Mouse (Mus musculus): ENCODE measurements around the gene Pak4.
"Not testable (repeated sequence)": the region's sequence is repeated elsewhere in the genome, so short reads cannot be mapped to it uniquely, and the experiment has no call there.

Gene Pak4

GRCm38 (mm10) chr7:28561967-28562366 lies 36.0 kb downstream of the Pak4 start:
- no peak for DNase-seq (ENCODE audit: extremely low spot score)

DNA sequence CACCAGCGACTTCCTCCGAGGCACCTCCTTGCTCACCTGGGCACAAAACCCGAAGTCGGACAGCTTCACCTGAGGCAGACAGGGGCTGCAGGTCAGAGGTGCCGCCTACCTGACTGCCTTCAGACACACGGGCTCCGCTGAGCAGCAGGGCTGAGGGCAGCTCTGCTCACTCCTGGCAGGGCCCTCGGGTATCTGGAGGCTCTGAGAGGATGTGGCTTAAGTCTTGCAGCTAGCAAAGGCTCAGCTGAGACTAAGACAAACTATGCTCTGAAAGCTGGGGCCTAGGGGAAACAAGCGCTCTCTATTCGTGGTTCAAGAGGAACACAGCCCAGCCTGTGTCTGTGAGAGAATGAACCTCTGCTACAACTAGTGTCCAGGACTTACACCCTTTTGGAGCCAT lies 37.1 kb downstream of the Pak4 start:
- no peak for DNase-seq (ENCODE audit: extremely low spot score)

DNA sequence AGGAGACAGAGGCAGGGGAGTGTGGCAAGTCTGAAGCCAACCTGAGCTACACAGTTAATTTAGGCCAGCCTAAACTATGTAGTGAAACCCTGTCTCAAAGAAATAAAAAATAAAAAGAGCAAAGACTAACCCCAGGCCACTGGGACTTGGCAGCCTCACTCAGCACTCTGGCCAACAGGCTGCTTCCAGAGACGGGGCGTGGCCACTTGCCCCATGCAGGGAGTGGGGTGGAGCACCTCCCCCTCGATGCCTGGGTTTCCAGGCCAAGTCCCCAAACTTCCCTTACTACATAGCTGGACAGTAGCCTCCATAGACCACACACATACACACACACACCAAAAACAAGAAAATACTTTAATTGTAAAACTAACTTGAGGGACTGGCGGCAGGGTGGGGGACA lies 39.5 kb downstream of the Pak4 start:
- DNase-seq (ENCODE audit: extremely low spot score), result no peak

DNA sequence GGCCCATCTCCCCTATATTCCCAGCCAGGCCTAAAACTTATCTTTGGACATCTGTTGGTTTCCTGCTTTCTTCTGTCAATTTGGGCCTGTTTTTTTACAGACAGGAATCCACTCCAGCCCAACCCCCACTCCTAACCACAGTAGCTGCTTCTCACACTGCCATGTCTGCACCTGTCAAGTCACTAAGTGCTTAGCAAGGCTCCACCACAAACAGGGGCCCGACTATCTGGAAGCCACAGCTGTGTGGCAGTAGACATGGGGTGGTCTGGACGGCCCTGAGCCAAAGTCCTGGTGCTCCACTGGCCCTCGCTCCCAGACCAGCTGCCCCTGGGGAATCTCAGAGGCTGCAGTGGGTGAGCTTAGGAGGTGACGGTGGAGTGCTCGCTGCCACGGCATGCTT lies 40.3 kb downstream of the Pak4 start:
- DNase-seq (ENCODE audit: extremely low spot score), result no peak

- DNase-seq (ENCODE audit: extremely low spot score), result no peak
These were observed 40.9 kb downstream of the Pak4 start for GRCm38 (mm10) chr7:28557069-28557468.

GRCm38 (mm10) chr7:28555939-28556535 lies 41.9 kb downstream of the Pak4 start:
- DNase-seq (ENCODE audit: extremely low spot score), result no peak

- no peak for DNase-seq (ENCODE audit: extremely low spot score)
These were observed 44.9 kb downstream of the Pak4 start for GRCm38 (mm10) chr7:28553076-28553475.

DNA sequence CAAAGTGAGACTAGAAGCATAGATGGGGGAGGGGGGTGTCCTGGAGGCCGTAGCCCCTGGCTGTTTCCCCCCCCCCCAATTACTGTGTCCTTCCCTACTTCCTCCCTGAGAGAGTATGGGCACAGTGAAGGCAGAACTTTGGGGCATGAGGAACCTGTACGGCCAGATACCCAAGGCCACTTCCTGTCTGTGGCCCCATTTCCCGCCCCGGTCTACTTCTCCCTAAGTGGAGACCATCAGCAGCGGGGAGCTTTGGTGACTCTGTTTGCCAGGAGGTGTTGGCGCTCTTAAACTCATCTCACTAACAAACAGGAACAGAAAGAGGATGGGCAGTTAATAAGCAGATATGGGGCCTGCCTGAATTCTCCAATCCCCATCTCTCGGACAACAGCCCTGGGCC lies 50.4 kb downstream of the Pak4 start:
- no peak for DNase-seq (ENCODE audit: extremely low spot score)

DNA sequence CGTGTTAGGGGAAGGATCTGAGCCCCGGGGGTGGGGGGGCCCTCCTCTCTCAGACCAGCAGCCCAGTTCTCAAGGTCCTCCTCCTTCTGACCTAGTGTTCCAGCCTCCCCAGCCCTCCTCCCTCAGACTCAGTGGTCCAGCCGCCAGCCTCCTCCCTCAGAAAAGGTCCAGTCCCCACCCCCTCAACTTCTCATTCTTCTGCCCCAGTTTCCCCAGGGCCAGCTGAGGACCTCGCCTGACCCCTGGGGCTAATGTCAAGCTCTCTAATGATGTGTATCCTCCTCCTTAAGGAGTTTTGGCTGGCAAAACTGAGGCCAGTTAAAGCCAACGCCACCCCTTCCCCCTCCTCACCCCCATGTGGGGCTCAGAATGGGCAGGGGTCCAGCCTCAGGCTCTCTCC lies 50.8 kb downstream of the Pak4 start, which contains the start of gene Nccrp1:
Gene Nccrp1, minus strand, starts transcription at position 101 of the 400 bp plus-strand sequence.
- DNase-seq (ENCODE audit: extremely low spot score), result no peak

DNA sequence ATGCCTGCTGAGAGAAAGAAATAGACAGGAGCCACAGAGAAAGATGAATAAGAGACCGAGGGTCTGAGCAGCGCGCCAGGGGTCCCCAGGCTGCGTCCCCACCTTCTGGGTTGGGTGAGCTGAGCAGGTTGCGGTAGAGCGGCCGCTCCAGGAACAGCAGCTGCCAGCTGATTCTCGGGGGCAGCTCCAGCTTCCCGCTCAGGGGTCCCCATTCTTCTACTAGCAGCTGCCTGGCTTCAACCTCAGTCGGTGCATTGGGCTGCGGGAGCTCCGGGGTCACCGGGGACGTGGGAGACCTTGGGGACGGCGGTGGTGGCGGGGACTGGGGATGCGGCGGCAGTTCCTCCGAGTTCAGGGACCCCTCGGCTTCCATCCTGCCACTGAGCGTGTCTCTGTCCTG lies 51.3 kb downstream of the Pak4 start:
- no peak for DNase-seq (ENCODE audit: extremely low spot score)

DNA sequence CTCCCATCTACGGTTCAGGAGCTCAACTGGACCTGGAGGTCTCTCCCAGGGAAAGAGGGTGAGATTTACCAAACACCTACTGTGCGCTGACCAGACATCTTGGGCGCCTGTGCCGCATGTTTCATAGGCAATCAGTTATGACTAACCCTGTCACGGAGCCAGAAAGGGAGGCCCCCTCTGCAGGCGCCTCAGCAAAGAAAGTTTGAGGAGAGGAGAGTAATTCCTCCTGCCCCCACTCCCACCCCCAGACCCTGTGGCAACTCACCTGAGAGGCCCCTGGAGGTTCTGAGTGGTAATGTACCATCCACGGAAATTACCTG lies 52.1 kb downstream of the Pak4 start:
- no peak for DNase-seq (ENCODE audit: extremely low spot score)

- no peak for DNase-seq (ENCODE audit: extremely low spot score)
These were observed 52.7 kb downstream of the Pak4 start for GRCm38 (mm10) chr7:28545048-28545890.

GRCm38 (mm10) chr7:28544051-28544601 lies 53.9 kb downstream of the Pak4 start:
- peak; percentile 66 for DNase-seq (ENCODE audit: extremely low spot score)

DNA sequence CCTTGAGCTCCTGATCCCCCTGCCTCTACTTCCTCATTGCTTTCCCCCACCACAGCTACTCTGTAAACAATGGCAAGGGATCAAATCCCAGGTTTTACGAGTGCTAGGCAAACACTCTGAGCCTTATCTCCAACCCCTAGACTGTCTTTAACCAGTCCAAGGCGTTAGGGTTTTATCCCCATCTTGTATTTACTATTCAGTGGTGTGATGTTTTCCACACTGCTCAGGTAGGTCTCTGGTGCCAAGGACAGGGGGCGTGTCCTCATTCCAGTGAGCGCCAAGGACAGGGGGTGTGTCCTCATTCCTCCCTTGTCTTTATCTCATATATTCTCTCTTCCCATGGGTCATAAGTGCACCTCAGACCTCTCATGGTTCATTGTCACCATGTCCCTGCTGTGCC lies 57.5 kb downstream of the Pak4 start, which contains the start of gene Sycn:
Gene Sycn, plus strand, starts transcription at position 360 of the 400 bp plus-strand sequence.
- DNase-seq (ENCODE audit: extremely low spot score), result no peak

DNA sequence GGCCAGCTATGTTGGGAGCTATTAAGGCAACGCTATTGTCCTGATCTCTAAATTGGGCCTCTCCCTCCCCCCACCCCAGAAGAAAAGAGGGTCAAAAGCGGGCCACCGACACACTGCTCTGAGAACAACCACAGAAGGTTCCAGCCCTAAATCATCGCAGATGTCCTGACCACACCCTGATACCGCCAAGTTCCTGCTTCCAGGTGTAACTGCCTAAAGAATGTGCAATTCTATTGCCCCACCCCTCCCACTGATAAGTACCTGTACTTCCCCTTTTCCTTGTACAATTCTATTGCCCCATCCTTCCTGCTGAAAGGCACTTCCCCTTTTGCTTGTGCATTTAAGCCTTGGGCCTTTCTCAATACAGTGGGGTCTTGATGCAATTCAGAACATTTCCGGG lies 59.1 kb downstream of the Pak4 start:
- not testable (repeated sequence) for DNase-seq (ENCODE audit: extremely low spot score)

- DNase-seq (ENCODE audit: extremely low spot score), result no peak
These were observed 66.0 kb downstream of the Pak4 start for GRCm38 (mm10) chr7:28532005-28532404.

DNA sequence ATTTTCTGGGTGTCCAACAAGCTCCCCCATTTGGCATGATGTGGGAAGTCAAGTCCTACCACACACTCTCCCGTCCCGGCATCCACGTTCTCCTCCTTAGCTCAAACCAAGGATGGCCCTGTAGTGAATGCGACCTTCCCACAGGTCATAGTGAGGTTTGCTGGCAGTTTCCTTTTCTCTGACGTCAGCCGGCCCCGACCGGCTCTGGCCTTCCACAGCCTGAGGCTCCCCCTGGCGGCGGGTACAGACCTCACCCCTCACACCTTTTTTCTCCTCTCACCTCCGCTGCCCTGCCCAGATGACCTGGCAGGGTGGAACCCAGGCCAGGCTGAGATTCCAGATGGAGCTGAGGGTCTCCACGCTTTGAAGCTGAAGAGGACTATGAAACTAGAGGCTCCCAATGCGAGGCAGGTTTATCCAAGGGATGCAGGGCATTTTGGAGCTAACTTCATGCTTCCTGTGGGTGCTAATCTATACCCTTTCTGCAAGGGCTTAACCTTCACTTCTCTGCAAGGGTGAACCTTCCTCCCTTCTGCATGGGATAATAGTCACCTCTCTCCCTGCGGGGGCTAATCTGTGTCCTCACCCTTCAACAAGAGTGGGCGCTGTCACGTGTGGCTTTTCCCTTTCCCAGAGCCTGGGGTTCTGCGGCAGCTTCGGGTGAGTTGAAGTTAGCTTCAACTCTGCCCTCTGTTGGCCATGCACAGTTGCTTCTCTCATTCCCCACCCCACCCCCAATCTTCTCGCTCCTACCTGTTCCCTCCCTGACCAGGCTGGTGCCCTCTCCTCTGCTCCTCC lies 69.9 kb downstream of the Pak4 start:
- DNase-seq (ENCODE audit: extremely low spot score), result peak; percentile 79

DNA sequence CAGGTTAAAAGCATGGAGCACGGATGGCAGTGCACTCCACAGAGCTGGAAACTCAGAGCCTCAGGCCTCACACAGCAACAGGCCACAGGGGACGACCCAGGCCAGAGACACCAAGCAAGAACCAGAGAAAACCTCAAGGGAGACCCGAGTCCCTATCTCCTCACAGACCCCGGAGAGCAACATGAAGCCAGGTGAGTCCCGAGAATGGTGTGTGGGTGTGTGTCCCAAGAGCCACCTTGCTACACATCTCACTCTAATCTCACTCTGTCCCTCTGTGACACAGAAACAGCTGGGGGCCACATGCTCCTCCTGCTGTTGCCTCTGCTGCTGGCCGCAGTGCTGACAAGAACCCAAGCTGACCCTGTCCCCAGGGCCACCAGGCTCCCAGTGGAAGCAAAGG lies 75.4 kb downstream of the Pak4 start, which contains the start of gene Ifnl3:
Gene Ifnl3, plus strand, starts transcription at position 301 of the 400 bp plus-strand sequence.
- not testable (repeated sequence) for DNase-seq (ENCODE audit: extremely low spot score)

- no peak for DNase-seq (ENCODE audit: extremely low spot score)
These were observed 86.5 kb downstream of the Pak4 start for GRCm38 (mm10) chr7:28511441-28511840.

DNA sequence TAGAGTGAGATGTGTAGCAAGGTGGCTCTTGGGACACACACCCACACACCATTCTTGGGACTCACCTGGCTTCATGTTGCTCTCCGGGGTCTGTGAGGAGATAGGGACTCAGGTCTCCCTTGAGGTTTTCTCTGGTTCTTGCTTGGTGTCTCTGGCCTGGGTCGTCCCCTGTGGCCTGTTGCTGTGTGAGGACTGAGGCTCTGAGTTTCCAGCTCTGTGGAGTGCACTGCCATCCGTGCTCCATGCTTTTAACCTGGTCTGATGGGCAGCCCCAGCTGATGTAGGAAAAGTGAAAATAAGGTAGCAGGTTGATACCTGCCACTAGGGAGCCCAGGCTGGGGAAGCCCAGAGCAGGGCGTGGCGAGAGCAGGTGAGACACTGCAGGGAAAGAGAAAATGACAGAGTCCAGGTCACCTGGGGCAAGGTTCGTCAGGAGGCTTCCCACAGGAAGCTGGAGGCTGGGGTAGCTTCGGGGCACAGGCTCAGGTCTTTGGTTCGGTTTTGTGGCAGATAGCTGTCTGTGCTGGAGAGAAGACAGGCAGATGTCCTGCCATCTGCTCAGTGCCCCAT lies 87.5 kb downstream of the Pak4 start, which contains the start of gene Ifnl2:
Gene Ifnl2, minus strand, starts transcription at position 51 of the 570 bp plus-strand sequence.
- not testable (repeated sequence) for DNase-seq (ENCODE audit: extremely low spot score)

GRCm38 (mm10) chr7:28509121-28509520 lies 88.9 kb downstream of the Pak4 start:
- DNase-seq (ENCODE audit: extremely low spot score), result not testable (repeated sequence)

All from embryo, embryonic 9.5 days (tissue).